Mouse (Mus musculus): ENCODE measurements at regions not wholly inside any gene's neighbourhood (a gene's known extent, or its start where the extent isn't known, plus 50 kb on each side); places are given as distances from the start of the nearest gene placed in this dataset.
"Not testable (repeated sequence)": the region's sequence is repeated elsewhere in the genome, so short reads cannot be mapped to it uniquely, and the experiment has no call there.

DNA sequence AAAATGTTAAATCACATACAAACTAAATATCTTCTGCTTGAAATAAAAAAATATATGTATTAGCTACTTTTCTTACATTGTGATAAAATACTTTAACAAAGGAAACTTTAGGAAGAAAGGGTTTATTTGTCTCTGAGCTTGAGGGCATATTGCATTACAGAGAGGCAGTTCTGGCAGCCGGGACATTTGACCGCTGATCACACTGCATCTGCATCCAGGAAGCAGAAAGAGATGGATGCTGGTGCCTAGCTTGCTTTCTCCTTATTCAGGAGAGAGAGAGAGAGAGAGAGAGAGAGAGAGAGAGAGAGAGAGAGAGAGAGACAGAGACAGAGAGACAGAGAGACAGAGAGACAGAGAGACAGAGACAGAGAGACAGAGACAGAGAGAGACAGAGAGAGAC, 137.7 kb upstream of the Tacstd2 start:
- DNase-seq = not testable (repeated sequence)

DNA sequence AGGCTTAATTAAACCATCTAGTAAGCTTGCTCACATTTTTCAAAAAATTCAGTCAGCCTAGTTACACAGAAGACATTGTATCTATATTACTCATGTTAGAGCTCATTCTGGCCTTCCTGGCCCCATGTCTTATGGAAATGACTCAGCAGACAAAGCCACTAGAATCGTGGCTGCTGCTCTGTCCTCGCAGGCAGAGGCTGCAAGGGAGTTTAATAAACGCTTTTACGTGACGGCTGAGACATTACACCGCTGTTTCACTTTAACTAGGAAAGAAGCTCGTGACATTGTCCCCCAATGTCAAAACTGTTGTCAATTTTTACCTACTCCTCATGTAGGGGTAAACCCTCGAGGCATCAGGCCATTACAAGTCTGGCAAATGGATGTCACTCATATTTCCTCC, 132.5 kb upstream of the Tacstd2 start:
- DNase-seq = not testable (repeated sequence)

DNA sequence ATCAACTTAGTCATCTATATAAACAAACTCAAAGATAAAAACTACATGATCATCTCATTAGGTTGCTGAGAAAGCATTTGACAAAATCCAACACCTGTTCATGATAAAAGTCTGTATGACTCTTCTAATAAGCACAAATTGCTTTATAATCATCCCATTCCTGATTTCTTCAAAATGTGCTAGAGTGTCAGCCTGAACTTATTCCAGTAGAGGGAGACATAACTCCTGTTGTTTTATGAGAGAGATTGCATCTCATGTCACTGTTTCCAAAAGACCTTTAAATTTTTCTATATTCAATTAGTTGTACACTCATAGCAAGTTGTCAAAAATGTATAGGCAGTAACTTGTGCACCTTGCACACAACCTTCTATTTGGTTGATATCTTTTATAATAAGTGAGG, 96.0 kb upstream of the Tacstd2 start:
- DNase-seq = no peak

DNA sequence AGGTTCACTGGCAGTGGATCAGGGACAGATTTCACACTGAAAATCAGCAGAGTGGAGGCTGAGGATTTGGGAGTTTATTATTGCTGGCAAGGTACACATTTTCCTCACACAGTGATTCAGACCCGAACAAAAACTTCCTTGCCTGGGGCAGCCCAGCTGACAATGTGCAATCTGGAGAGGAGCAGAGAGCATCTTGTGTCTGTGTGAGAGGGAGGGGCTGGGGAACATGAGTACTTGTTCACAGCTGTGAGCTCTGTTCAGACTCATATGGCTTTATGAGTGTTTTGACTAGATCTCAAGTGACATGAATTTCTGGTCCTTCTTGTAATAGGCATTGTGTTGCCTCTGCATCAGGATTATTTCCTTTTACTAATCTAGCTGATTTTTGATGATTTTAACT, 74.8 kb upstream of the Tacstd2 start:
- DNase-seq = no peak

DNA sequence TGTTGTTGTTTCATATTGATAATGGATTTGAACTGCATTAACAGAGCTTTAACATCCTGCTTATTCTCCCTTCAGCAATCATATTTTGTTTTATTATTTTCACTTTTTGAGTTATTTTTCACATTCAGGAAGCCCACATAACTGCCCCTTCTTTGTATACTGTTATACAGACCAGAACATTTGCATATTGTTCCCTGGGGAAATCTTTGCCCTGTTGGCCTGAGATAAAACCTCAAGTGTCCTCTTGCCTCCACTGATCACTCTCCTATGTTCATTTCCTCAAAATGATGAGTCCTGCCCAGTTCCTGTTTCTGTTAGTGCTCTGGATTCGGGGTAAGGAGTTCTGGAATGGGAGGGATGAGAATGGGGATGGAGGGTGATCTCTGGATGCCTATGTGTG, 73.9 kb upstream of the Tacstd2 start:
- DNase-seq = not testable (repeated sequence)
